Mouse (Mus musculus) stomach, postnatal 0 days (tissue): ENCODE measurements at regions not wholly inside any gene's neighbourhood (a gene's known extent, or its start where the extent isn't known, plus 50 kb on each side); places are given as distances from the start of the nearest gene placed in this dataset.
A peak's percentile ranks its signal among the peaks of the same experiment; 100 is the strongest.

Source experiments
- ATAC-seq: fragments of 200-750 bp; cut with Nextera tagmentation; 2 replicates; pipeline ENCODE4 v1.8.0; 2017; ENCODE audit not compliant: low FRiP score, low TSS enrichment
- DNase-seq: peaks from one replicate; pipeline ENCODE4 v3.0.0-alpha.2; 2016; ENCODE audit warnings: low spot score
- H3K27ac ChIP-seq: fragments of 300-500 bp; sonication (generic); replicated peaks from 2 replicates; pipeline ENCODE4 v1.5.1; 2014; ENCODE audit warnings: mild to moderate bottlenecking, control low read depth
- H3K27me3 ChIP-seq: fragments of 300-500 bp; sonication (generic); 2 replicates; pipeline ENCODE4 v1.6.1; 2014; ENCODE audit warnings: low read length; ENCODE audit not compliant: control insufficient read depth, insufficient read depth
- H3K36me3 ChIP-seq: fragments of 300-500 bp; sonication (generic); 2 replicates; pipeline ENCODE4 v1.6.1; 2014; ENCODE audit warnings: low read length, mixed read lengths; ENCODE audit not compliant: control insufficient read depth, insufficient read depth
- H3K4me1 ChIP-seq: fragments of 300-500 bp; sonication (generic); replicated peaks from 2 replicates; pipeline ENCODE4 v1.6.1; 2014; ENCODE audit warnings: antibody characterized with exemption; ENCODE audit not compliant: control insufficient read depth, insufficient read depth
- H3K4me2 ChIP-seq: fragments of 300-500 bp; sonication (generic); replicated peaks from 2 replicates; pipeline ENCODE4 v1.6.1; 2014; ENCODE audit warnings: low read depth, mild to moderate bottlenecking, control low read depth, moderate library complexity
- H3K4me3 ChIP-seq: fragments of 300-500 bp; sonication (generic); 2 replicates; pipeline ENCODE4 v1.5.1; 2014; ENCODE audit warnings: low read depth, low read length, control low read depth
- H3K9ac ChIP-seq: fragments of 300-500 bp; sonication (generic); 2 replicates; pipeline ENCODE4 v1.6.1; 2014; ENCODE audit warnings: mild to moderate bottlenecking, low read length, control low read depth, mixed read lengths
- H3K9me3 ChIP-seq: fragments of 300-500 bp; sonication (generic); 2 replicates; pipeline ENCODE4 v1.6.1; 2016; ENCODE audit warnings: low read length; ENCODE audit not compliant: control insufficient read depth
- CTCF ChIP-seq: IDR thresholded peaks from 2 replicates; pipeline ENCODE4 v1.5.1; 2016; ENCODE audit warnings: antibody characterized with exemption, low read depth, mild to moderate bottlenecking, moderate library complexity
- EP300 ChIP-seq: optimal IDR thresholded peaks from 2 replicates; pipeline ENCODE3; 2016; ENCODE audit warnings: antibody characterized with exemption
- WGBS: fragments of 180-500 bp; shearing (Covaris S2); extraction: QIAGEN DNeasy Blood & Tissue Kit; methylation state at CpG from one replicate; pipeline ENCODE4 v1.1.7; 2014; 5-methylcytosine and 5-hydroxymethylcytosine counted together

DNA sequence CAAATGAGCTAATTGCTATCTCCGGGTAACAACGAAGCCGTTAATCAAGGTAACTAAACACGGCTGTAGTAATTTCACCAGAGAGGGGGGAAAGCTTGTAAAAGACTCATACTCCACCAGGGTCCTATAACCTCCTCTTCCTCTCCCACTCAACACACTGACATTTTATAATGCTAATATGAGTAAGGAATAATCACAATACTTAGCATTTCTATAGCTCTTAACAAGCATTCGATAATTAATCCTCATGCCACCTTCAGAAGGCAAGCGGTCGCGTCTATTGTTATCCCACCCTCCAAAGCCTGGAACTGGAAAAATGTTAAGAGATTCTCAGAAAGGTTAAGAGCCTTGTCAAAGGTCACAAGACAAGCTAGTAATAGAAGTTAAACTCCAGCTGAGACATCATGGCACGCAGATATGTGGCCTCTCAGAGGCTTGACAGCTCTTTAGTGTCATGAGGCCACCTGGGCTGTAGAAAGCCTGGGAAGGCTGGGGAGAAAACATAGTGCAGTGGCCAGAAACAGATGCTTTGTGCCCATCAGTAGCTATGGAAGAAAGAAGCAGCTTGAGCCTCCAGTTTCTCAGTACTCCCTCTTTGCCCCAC, 356.3 kb upstream of the Got2 start:
- no peak for ATAC-seq
- 62% methylated on average over 9 of the region's 9 CpGs for WGBS

GRCm38 (mm10) chr8:96238406-96238805, 350.1 kb upstream of the Got2 start:
- Histone ChIP-seq H3K4me3 (no peak overlapping the region), H3K36me3 (no peaks in the 10 kb centered on the region), H3K27ac (no peak overlapping the region), H3K4me2 (no peak overlapping the region), H3K4me1 (no peaks in the 10 kb centered on the region), H3K9me3 (no peaks in the 10 kb centered on the region), H3K9ac (no peak overlapping the region), H3K27me3 (no peaks in the 10 kb centered on the region)
- ATAC-seq (no peak), DNase-seq (no peak)
- TF ChIP-seq EP300 = no peak
- TF ChIP-seq CTCF = no peak

More for the DNA sequence above, 356.3 kb upstream of the Got2 start:
- Histone ChIP-seq H3K4me1 (no peaks in the 10 kb centered on the region), H3K36me3 (no peaks in the 10 kb centered on the region), H3K27me3 (no peaks in the 10 kb centered on the region), H3K9me3 (no peaks in the 10 kb centered on the region), H3K9ac (no peak overlapping the region), H3K4me2 (no peak overlapping the region), H3K27ac (no peak overlapping the region), H3K4me3 (no peak overlapping the region)
- DNase-seq = no peak
- no peak for TF ChIP-seq EP300
- no peak for TF ChIP-seq CTCF

GRCm38 (mm10) chr8:96237940-96238339, 349.6 kb upstream of the Got2 start:
- no peaks in the 10 kb centered on the region for H3K9me3 ChIP-seq
- ATAC-seq = no peak
- H3K4me1 ChIP-seq = no peaks in the 10 kb centered on the region
- WGBS = 69% methylated on average over 3 of the region's 3 CpGs
- no peak overlapping the region for H3K9ac ChIP-seq
- TF ChIP-seq EP300 (no peak), CTCF (no peak)
- H3K27me3 ChIP-seq = no peaks in the 10 kb centered on the region
- no peak for DNase-seq
- H3K4me2 ChIP-seq = no peak overlapping the region
- no peaks in the 10 kb centered on the region for H3K36me3 ChIP-seq
- no peak overlapping the region for H3K27ac ChIP-seq
- H3K4me3 ChIP-seq = no peak overlapping the region

DNA sequence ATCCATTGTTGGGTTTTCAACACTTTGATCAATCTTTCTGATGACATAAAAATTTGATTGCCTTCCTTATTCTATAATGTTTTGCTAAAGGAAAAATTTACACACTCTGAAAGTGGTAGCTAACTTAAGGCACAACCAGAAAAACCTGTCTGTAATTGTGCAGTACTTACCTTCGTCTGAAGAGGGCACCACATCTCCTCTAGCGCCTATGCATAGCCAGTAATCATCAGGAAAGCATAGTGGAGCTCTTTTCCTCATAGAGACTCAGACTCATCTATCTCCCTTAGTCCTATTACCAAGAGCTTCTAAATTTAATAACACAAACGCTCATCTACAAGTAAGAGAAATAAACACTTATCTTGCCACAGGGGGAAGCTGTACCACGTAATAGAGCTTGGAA, 342.1 kb upstream of the Got2 start:
- DNase-seq (peak; percentile 21), ATAC-seq (no peak)
- no peak overlapping the region for H3K27ac ChIP-seq
- WGBS = 24% methylated on average over 4 of the region's 4 CpGs
- TF ChIP-seq CTCF = peak; percentile 76
- TF ChIP-seq EP300 = no peak
- H3K4me3 ChIP-seq = no peak overlapping the region
- H3K4me1 ChIP-seq = no peaks in the 10 kb centered on the region
- H3K9ac ChIP-seq = no peak overlapping the region
- no peaks in the 10 kb centered on the region for H3K36me3 ChIP-seq
- no peak overlapping the region for H3K4me2 ChIP-seq
- H3K9me3 ChIP-seq = no peaks in the 10 kb centered on the region
- H3K27me3 ChIP-seq = no peaks in the 10 kb centered on the region
